Mouse (Mus musculus) spleen, adult 2 months (tissue): ENCODE results near the gene Dnm1. TPM values are rescaled to one million over a fixed set of nuclear protein-coding genes. Genes with fewer than 3 reads are reported as not detected.
"Not testable (repeated sequence)": the region's sequence is repeated elsewhere in the genome, so short reads cannot be mapped to it uniquely, and the experiment has no call there.

Experiments
- DNase-seq, 2 experiments: peaks; one replicate each; pipeline versions ENCODE4 v3.0.0 to v3.0.0-alpha.2; 2012 to 2021; ENCODE audit warnings: low spot score in 2 of 2, low read depth in 1 of 2
- H3K27ac ChIP-seq: fragments of 200-500 bp; 2 replicates; pipeline ENCODE4 v1.5.1; 2012; ENCODE audit warnings: low read length, inconsistent platforms; ENCODE audit not compliant: insufficient read depth
- H3K27me3 ChIP-seq: fragments of 200-500 bp; 2 replicates; pipeline ENCODE4 v1.6.1; 2012; ENCODE audit warnings: mild to moderate bottlenecking, moderate library complexity, low read length, inconsistent platforms; ENCODE audit not compliant: control insufficient read depth, insufficient read depth
- H3K36me3 ChIP-seq: fragments of 200-500 bp; 2 replicates; pipeline ENCODE4 v1.6.1; 2012; ENCODE audit warnings: mild to moderate bottlenecking, low read length, inconsistent platforms; ENCODE audit not compliant: control insufficient read depth, insufficient read depth
- H3K4me1 ChIP-seq: fragments of 200-500 bp; 2 replicates; pipeline ENCODE4 v1.6.1; 2011; ENCODE audit warnings: inconsistent platforms; ENCODE audit not compliant: control insufficient read depth, insufficient read depth, insufficient read length
- H3K4me3 ChIP-seq: fragments of 200-500 bp; 2 replicates; pipeline ENCODE4 v1.5.1; 2011; ENCODE audit warnings: mild to moderate bottlenecking, inconsistent platforms; ENCODE audit not compliant: insufficient read depth, insufficient read length; ENCODE audit errors: extremely low read depth
- CTCF ChIP-seq: fragments of 200-500 bp; IDR thresholded peaks from 2 replicates; pipeline ENCODE4 v1.5.1; 2011; ENCODE audit warnings: mild to moderate bottlenecking, inconsistent platforms; ENCODE audit not compliant: insufficient read depth, insufficient read length, insufficient replicate concordance; ENCODE audit errors: extremely low read depth
- POLR2A ChIP-seq: fragments of 200-500 bp; IDR thresholded peaks from 2 replicates; pipeline ENCODE4 v1.6.1; 2011; ENCODE audit warnings: low read depth, low read length, inconsistent platforms
- WGBS: fragments of 180-500 bp; shearing (Covaris S2); methylation state at CpG from one replicate; pipeline ENCODE4 v1.1.7; 2018; 5-methylcytosine and 5-hydroxymethylcytosine counted together
- polyA plus RNA-seq: library from polyadenylated mRNA; depleted of rRNA; stranded (reverse); fragments of >200 nt; gene quantifications from 2 replicates; pipeline ENCODE4 v1.2.3, GENCODE M21; 2012

Gene Dnm1
- polyA plus RNA-seq, 1 experiment = 22.1 TPM

- H3K27ac ChIP-seq = peak overlapping the region; percentile 68
- no peaks in the 10 kb centered on the region for H3K27me3 ChIP-seq
- peaks cover 3% of the 10 kb centered on the region; the same call in 1 of the 2 replicates for H3K4me1 ChIP-seq
- WGBS = under 1% methylated on average over 52 of the region's 53 CpGs
- no peak; the same call in 1 of the 2 replicates for TF ChIP-seq POLR2A
- peak; percentile 95 for TF ChIP-seq CTCF
- H3K4me3 ChIP-seq = peak overlapping the region; percentile 84
- peak; percentile 61 to 85 for DNase-seq
- peaks cover 7% of the 10 kb centered on the region for H3K36me3 ChIP-seq
Observed at GRCm38 (mm10) chr2:32362817-32363340, 9.7 kb upstream of the Dnm1 start.

- not testable (repeated sequence) for H3K4me1 ChIP-seq, H3K27me3 ChIP-seq, DNase-seq, H3K36me3 ChIP-seq, H3K27ac ChIP-seq
- 15% methylated on average over 5 of the region's 5 CpGs for WGBS
- peak overlapping the region; percentile 84; the same call in 1 of the 2 replicates for H3K4me3 ChIP-seq
Observed at GRCm38 (mm10) chr2:32362274-32362673, 9.1 kb upstream of the Dnm1 start.

GRCm38 (mm10) chr2:32361437-32361836 is 8.3 kb upstream of the Dnm1 start:
- peak; percentile 29; the same call in 1 of the 2 replicates for TF ChIP-seq CTCF
- no peak for TF ChIP-seq POLR2A
- DNase-seq = peak; percentile 52 to 74
- Histone ChIP-seq H3K4me3 (peak overlapping the region; percentile 59), H3K27ac (no peak overlapping the region), H3K36me3 (no peaks in the 10 kb centered on the region; the same call in 1 of the 2 replicates), H3K27me3 (no peaks in the 10 kb centered on the region), H3K4me1 (peaks cover 3% of the 10 kb centered on the region; the same call in 1 of the 2 replicates)
- WGBS = 2% methylated on average over 24 of the region's 24 CpGs

- 11% methylated on average over 14 of the region's 14 CpGs for WGBS
- H3K27ac ChIP-seq = no peak overlapping the region; the same call in 1 of the 2 replicates
- peak in 1 of 2 experiments; percentile 59 for DNase-seq
Observed at GRCm38 (mm10) chr2:32360741-32361140, 7.6 kb upstream of the Dnm1 start.

GRCm38 (mm10) chr2:32358381-32358780 is 5.2 kb upstream of the Dnm1 start:
- H3K4me1 ChIP-seq = peaks cover 3% of the 10 kb centered on the region; the same call in 1 of the 2 replicates
- H3K4me3 ChIP-seq = no peak overlapping the region
- H3K27me3 ChIP-seq = no peaks in the 10 kb centered on the region
- TF ChIP-seq POLR2A (no peak), CTCF (no peak)
- DNase-seq = no peak
- WGBS = 80% methylated on average over 10 of the region's 10 CpGs
- no peaks in the 10 kb centered on the region for H3K36me3 ChIP-seq
- H3K27ac ChIP-seq = no peak overlapping the region

More at GRCm38 (mm10) chr2:32360741-32361140, 7.6 kb upstream of the Dnm1 start:
- H3K4me1 ChIP-seq = peaks cover 3% of the 10 kb centered on the region; the same call in 1 of the 2 replicates
- no peaks in the 10 kb centered on the region for H3K27me3 ChIP-seq
- no peaks in the 10 kb centered on the region; the same call in 1 of the 2 replicates for H3K36me3 ChIP-seq
- TF ChIP-seq POLR2A = no peak
- no peak for TF ChIP-seq CTCF
- peak overlapping the region; percentile 55; the same call in 1 of the 2 replicates for H3K4me3 ChIP-seq

GRCm38 (mm10) chr2:32357710-32358109 is 4.6 kb upstream of the Dnm1 start:
- Histone ChIP-seq H3K27me3 (peaks cover 4% of the 10 kb centered on the region), H3K36me3 (no peaks in the 10 kb centered on the region), H3K4me1 (peaks cover 8% of the 10 kb centered on the region), H3K27ac (no peak overlapping the region), H3K4me3 (no peak overlapping the region)
- DNase-seq = no peak
- TF ChIP-seq POLR2A = no peak
- TF ChIP-seq CTCF = no peak
- WGBS = 86% methylated on average over 3 of the region's 3 CpGs

GRCm38 (mm10) chr2:32356216-32356615 is 3.1 kb upstream of the Dnm1 start:
- H3K27ac ChIP-seq = no peak overlapping the region
- peaks cover 5% of the 10 kb centered on the region; the same call in 1 of the 2 replicates for H3K4me1 ChIP-seq
- H3K27me3 ChIP-seq = peaks cover 10% of the 10 kb centered on the region
- TF ChIP-seq POLR2A (no peak), CTCF (no peak)
- DNase-seq = no peak
- H3K36me3 ChIP-seq = no peaks in the 10 kb centered on the region
- H3K4me3 ChIP-seq = no peak overlapping the region
- 81% methylated on average over 10 of the region's 10 CpGs for WGBS
